Mouse (Mus musculus) liver, embryonic 12.5 days (tissue): Measurements from ENCODE around the gene Ammecr1. TPM values are rescaled to one million over a fixed set of nuclear protein-coding genes. Genes with fewer than 3 reads are reported as not detected.

Experiments
- ATAC-seq: fragments of 200-750 bp; cut with Nextera tagmentation; 2 replicates; pipeline ENCODE4 v1.8.0; 2017; ENCODE audit warnings: moderate number of reproducible peaks, mild to moderate bottlenecking, moderate library complexity
- H3K27ac ChIP-seq: fragments of 300-500 bp; sonication (generic); 2 replicates; pipeline ENCODE4 v1.5.1; 2016; ENCODE audit warnings: mild to moderate bottlenecking
- H3K27me3 ChIP-seq: fragments of 300-500 bp; sonication (generic); replicated peaks from 2 replicates; pipeline ENCODE4 v1.6.1; 2016; ENCODE audit warnings: mild to moderate bottlenecking, moderate library complexity
- H3K36me3 ChIP-seq: fragments of 300-500 bp; sonication (generic); 2 replicates; pipeline ENCODE4 v1.6.1; 2016; ENCODE audit warnings: mild to moderate bottlenecking, moderate library complexity
- H3K4me1 ChIP-seq: fragments of 300-500 bp; sonication (generic); 2 replicates; pipeline ENCODE4 v1.6.1; 2016
- H3K4me2 ChIP-seq: fragments of 300-500 bp; sonication (generic); 2 replicates; pipeline ENCODE4 v1.6.1; 2016; ENCODE audit warnings: mild to moderate bottlenecking, moderate library complexity
- H3K4me3 ChIP-seq: fragments of 300-500 bp; sonication (generic); 2 replicates; pipeline ENCODE4 v1.5.1; 2016; ENCODE audit warnings: mild to moderate bottlenecking, moderate library complexity
- H3K9ac ChIP-seq: fragments of 300-500 bp; sonication (generic); 2 replicates; pipeline ENCODE4 v1.6.1; 2016; ENCODE audit warnings: mild to moderate bottlenecking, moderate library complexity
- H3K9me3 ChIP-seq: fragments of 300-500 bp; sonication (generic); replicated peaks from 2 replicates; pipeline ENCODE4 v1.6.1; 2016; ENCODE audit warnings: mild to moderate bottlenecking, moderate library complexity
- WGBS: fragments of 180-500 bp; shearing (Covaris S2); methylation state at CpG from one replicate; pipeline ENCODE4 v1.1.7; 2016; ENCODE audit not compliant: insufficient replicate concordance; 5-methylcytosine and 5-hydroxymethylcytosine counted together
- polyA plus RNA-seq: library from polyadenylated mRNA; unstranded; fragments of >200 nt; fragmentation: Nextera tagmentation; extraction: Ambion mirVana; gene quantifications from 2 replicates; pipeline ENCODE4 v1.2.1, GENCODE M21; 2016

Ammecr1 gene
- polyA plus RNA-seq, 1 experiment from 2014 or later: 22.5 TPM

DNA sequence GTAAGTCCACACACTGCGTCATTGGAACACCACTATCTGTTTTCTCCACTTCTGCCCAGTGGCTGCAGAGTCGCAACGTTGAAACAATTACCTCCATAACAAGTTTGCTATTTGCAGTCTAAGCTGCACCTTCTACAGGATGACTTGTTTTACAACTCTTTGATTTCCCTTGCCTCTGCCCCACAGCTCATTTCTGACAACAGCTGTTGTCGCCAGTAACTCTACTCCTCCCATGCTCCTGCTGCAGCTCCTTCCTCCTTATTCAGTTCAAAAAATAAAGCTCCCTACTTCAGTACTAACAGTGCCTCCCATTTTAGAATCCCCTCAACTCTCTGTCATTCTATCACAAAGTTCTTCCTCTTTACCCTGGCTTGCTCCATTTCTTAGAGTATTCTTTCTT is 12.7 kb upstream of the Ammecr1 start:
- peaks cover 38% of the 10 kb centered on the region for H3K4me1 ChIP-seq
- no peak overlapping the region for H3K4me3 ChIP-seq
- no peaks in the 10 kb centered on the region for H3K36me3 ChIP-seq
- H3K27ac ChIP-seq: no peak overlapping the region
- 0 out of 2 replicates have a peak, but pooled peaks cover 3% of the 10 kb centered on the region for H3K27me3 ChIP-seq
- no peak overlapping the region for H3K9ac ChIP-seq
- no peak for ATAC-seq
- no peak overlapping the region for H3K4me2 ChIP-seq
- H3K9me3 ChIP-seq: no peaks in the 10 kb centered on the region
- 64% methylated on average over 4 of the region's 4 CpGs for WGBS

DNA sequence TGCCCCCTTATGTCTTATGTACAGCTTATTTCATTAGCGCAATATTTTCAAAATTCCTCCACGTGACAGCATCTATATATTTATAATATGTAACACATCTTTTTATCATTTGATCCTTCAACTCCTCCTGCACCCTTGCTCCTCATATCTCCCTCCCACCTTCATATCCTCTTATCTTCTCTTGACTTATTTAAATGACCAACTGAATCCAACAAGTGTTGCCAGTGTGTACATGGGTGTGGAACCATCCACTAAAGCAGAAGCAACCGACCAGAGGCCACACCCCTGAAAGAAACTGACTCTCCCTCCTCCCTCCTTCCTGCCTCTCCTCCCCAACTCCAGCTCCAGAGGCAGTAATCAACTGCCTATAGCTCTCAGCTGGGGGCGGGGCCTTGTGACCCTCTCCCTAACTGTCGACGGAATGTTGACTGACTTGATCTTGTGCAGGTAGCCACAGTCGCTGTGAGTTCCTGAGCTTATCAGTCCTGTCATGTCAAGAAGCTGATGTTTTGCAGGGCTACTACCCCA is 6.0 kb upstream of the Ammecr1 start:
- H3K27ac ChIP-seq: peak overlapping the region; percentile 81
- H3K4me3 ChIP-seq: no peak overlapping the region
- H3K27me3 ChIP-seq: 0 out of 2 replicates have a peak, but pooled peaks cover 3% of the 10 kb centered on the region
- H3K4me1 ChIP-seq: peaks cover 35% of the 10 kb centered on the region
- no peaks in the 10 kb centered on the region for H3K9me3 ChIP-seq
- peak overlapping the region; percentile 47 for H3K4me2 ChIP-seq
- no peaks in the 10 kb centered on the region for H3K36me3 ChIP-seq
- 27% methylated on average over 7 of the region's 7 CpGs for WGBS
- peak overlapping the region; percentile 50 for H3K9ac ChIP-seq
- peak; percentile 100 for ATAC-seq

DNA sequence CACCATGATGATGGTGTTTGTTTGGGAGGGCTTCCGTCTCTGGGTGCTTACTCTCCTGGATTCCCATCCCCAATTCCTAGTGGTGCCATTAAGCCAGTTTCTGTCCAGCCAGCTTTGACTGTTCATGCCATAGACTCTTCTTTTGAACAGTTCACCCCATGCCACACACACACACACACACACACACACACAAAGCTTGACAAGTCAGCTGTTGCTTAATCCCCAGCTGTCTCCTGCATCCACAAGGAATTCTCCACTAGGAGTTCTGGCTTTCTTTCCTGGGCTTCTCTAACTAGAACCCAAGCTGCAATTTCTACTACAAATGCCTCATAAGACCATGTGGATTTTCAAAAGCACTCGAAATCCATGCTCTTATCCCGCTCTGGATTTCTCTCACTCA is 5.2 kb upstream of the Ammecr1 start:
- H3K9ac ChIP-seq: no peak overlapping the region
- peaks cover 40% of the 10 kb centered on the region for H3K4me1 ChIP-seq
- peak overlapping the region; percentile 72 for H3K27ac ChIP-seq
- no peak overlapping the region for H3K4me3 ChIP-seq
- ATAC-seq: no peak
- H3K4me2 ChIP-seq: no peak overlapping the region
- H3K36me3 ChIP-seq: no peaks in the 10 kb centered on the region
- H3K27me3 ChIP-seq: 0 out of 2 replicates have a peak, but pooled peaks cover 2% of the 10 kb centered on the region
- no peaks in the 10 kb centered on the region for H3K9me3 ChIP-seq
- WGBS: 80% methylated on average over 3 of the region's 3 CpGs

DNA sequence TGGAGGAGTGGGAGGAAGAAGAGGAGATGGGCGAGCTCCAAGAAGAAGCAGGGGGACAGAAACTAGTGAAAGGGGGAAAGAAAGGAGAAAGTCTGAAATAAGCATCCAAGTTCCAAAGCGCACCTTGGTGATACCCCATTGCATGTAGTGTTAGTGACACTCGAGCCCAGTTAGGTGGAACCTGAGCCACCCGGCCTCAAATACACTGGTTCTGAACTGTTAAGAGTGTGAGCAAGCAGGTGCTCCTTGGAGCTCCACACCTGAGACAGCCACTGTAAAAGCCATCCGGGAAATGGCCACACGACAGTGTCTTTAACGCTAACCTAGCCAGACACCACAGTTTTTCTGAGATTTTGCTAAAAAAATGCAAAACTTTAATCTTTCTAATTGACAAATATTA is 539 bp upstream of the Ammecr1 start:
- peak overlapping the region; percentile 67 for H3K4me2 ChIP-seq
- H3K27ac ChIP-seq: peak overlapping the region; percentile 75
- ATAC-seq: 0 out of 2 replicates have a peak, but pooled peaks have one; percentile 22
- peak overlapping the region; percentile 82 for H3K4me3 ChIP-seq
- peaks cover 40% of the 10 kb centered on the region for H3K4me1 ChIP-seq
- peak overlapping the region; percentile 68 for H3K9ac ChIP-seq
- H3K9me3 ChIP-seq: no peaks in the 10 kb centered on the region
- H3K27me3 ChIP-seq: peaks cover 10% of the 10 kb centered on the region
- WGBS: 37% methylated on average over 7 of the region's 7 CpGs
- H3K36me3 ChIP-seq: peaks cover 7% of the 10 kb centered on the region

DNA sequence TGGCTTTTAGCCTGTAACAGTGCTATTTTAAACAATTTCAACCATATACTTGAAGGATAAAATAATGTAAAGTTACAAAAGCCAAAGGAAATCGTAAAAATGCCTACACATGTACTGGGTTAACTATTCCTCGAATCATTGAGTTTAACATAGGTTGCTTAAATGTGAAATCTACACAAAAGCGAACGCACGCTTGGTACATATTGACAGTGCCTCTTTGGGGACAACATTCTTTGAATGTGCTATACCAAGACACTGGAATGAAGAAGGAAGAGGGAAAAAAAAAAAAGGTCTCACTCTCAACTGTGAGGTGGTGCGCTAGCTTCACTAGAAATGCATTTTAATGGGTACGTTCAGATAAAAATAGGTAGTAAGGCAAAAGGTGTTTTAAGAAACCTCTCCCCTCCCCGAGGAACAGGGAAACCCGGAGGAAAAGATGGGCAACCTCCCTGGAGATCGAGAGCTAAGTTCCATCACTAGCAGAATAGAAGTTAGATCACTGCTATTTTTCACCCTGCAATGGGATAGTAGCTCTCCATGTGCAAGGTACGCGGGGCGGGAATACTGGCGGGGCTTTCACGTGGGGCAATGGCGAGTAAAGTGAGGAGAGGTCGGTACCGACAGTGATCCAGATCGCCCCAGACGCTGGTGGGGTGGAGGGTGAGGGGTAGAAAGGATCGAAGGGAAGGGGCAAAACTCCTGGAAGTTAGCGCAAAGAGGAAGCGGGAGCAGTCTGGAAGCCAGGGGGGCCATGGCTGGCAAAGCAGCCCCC is 1.1 kb downstream of the Ammecr1 start:
- Histone ChIP-seq H3K9me3 (no peaks in the 10 kb centered on the region), H3K27me3 (peaks cover 10% of the 10 kb centered on the region), H3K9ac (peak overlapping the region; percentile 90), H3K4me1 (peaks cover 36% of the 10 kb centered on the region), H3K4me2 (peak overlapping the region; percentile 61), H3K36me3 (peaks cover 7% of the 10 kb centered on the region), H3K27ac (peak overlapping the region; percentile 90), H3K4me3 (peak overlapping the region; percentile 82)
- ATAC-seq: peak; percentile 16; the same call in 1 of the 2 replicates
- WGBS: 8% methylated on average over 23 of the region's 23 CpGs

DNA sequence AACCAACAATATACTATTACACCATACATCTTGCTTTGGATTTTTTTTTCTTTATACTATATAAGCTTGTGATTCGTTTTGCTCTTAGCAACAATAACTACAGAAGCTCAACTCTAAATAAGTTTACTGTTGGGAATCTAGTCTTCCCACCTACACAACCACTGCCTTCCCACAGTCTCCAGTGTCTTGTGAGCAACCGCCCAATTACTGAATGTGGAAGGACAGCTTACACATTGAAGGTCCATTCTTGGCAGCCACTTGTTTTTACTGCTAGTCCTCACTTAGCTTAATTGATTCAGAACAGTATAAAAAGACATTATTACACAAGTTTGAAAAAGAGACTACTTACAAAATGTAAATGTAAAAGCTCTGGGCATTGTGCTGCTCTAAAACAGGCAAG is 6.1 kb downstream of the Ammecr1 start:
- H3K27me3 ChIP-seq: peaks cover 2% of the 10 kb centered on the region; the same call in 1 of the 2 replicates
- peaks cover 7% of the 10 kb centered on the region for H3K36me3 ChIP-seq
- H3K4me3 ChIP-seq: no peak overlapping the region
- WGBS: 87% methylated on average over 2 of the region's 2 CpGs
- H3K9ac ChIP-seq: no peak overlapping the region
- H3K27ac ChIP-seq: no peak overlapping the region
- no peaks in the 10 kb centered on the region for H3K9me3 ChIP-seq
- H3K4me1 ChIP-seq: peaks cover 30% of the 10 kb centered on the region
- H3K4me2 ChIP-seq: no peak overlapping the region
- ATAC-seq: no peak

DNA sequence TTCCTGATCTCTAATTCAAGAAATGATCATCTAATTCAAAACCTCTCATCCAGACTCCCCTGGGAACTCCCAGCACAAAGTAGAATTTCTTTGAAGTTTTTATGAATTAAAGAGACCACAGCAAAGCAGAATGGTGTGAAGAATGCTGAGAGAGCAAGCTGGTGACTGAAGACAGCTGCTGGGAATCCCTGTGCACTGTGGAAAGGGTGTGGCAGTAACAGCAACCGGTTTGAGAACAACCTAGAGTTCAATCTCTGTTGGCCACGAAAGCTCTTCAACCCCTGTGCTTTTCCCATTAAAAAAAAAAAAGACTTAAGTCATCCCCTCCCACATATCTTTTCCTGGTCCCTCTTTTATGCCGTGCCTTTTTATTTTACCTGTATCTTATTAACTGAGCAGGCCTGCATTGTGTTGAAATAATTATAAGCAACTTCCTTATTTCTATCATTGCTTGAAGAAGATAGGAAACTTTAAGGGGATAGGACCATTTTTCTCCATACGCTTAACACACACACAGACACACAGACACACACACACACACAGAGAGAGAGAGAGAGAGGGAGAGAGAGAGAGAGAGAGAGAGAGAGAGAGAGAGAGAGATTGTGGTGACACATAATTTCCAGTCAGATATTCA is 6.7 kb downstream of the Ammecr1 start:
- H3K27me3 ChIP-seq: no peaks in the 10 kb centered on the region
- ATAC-seq: no peak
- WGBS: 56% methylated on average over 4 of the region's 4 CpGs
- no peaks in the 10 kb centered on the region for H3K9me3 ChIP-seq
- H3K27ac ChIP-seq: no peak overlapping the region
- H3K36me3 ChIP-seq: peaks cover 7% of the 10 kb centered on the region
- H3K4me1 ChIP-seq: peaks cover 30% of the 10 kb centered on the region
- H3K4me3 ChIP-seq: no peak overlapping the region
- no peak overlapping the region for H3K9ac ChIP-seq
- H3K4me2 ChIP-seq: no peak overlapping the region

DNA sequence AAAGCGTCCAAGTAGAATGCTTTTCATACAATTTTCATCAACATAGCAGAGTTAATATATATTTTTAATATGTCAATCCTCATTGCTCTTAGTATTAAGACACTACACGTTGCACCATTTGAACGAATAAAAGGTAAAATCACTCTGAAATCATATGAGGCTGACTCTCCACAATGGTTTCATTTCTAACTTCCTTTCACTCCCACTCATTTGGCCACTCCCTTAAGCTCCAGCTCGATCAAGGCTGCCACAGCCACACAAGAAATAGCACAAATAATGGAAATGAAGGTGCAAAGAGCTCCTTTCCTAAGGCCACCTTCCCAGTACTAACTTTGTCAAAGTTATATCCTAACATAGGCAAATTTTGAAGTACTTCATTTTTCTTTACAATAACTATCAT is 38.1 kb downstream of the Ammecr1 start:
- ATAC-seq: no peak

DNA sequence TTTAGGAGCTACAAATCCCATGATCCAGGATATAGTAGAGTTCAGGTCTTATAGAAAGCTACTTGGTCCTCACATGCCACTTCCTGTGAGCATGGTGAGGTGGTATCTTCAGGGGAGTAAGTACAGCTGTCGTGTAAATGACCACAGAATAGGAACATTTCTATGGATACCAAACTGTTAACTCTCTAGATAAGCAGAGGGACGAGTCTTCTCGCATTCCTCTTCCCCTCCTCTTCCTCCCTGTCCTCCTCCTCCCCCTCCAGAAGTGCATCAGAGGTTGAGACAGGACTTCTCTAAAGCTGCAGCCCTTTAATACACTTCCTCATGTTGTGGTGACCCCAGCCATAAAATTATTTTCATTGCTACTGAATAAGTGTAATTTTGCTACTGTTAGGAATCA is 49.1 kb downstream of the Ammecr1 start:
- Histone ChIP-seq H3K27ac (no peak overlapping the region), H3K9ac (no peak overlapping the region), H3K36me3 (no peaks in the 10 kb centered on the region), H3K27me3 (no peaks in the 10 kb centered on the region), H3K4me2 (no peak overlapping the region), H3K4me1 (peaks cover 2% of the 10 kb centered on the region; the same call in 1 of the 2 replicates), H3K4me3 (no peak overlapping the region), H3K9me3 (no peaks in the 10 kb centered on the region)
- ATAC-seq: no peak
- 12% methylated on average over 3 of the region's 3 CpGs for WGBS

More for the DNA sequence above, 38.1 kb downstream of the Ammecr1 start:
- Histone ChIP-seq H3K27me3 (no peaks in the 10 kb centered on the region), H3K4me2 (no peak overlapping the region), H3K9me3 (no peaks in the 10 kb centered on the region), H3K27ac (no peak overlapping the region), H3K4me1 (no peaks in the 10 kb centered on the region), H3K36me3 (no peaks in the 10 kb centered on the region), H3K9ac (no peak overlapping the region), H3K4me3 (no peak overlapping the region)
- 67% methylated on average over 4 of the region's 4 CpGs for WGBS

DNA sequence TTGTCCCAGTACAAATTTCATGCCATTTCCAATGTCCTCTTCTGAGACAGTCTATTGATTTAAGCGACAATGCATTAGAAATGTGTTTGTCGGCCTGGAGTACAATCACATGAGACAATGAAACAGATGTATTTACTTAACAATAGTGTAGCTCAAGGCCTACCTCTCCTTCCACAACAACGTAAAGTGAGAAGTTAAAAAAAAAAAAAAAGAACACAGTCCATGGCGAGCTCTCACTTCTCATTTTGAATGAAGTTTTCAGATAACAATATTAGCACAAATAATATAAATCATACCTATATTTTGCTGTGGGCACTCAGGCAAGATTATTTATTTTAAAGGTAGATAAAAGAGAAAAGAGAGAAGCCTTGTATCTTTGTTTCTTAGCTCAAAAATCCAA is 49.8 kb downstream of the Ammecr1 start:
- 64% methylated on average over 4 of the region's 4 CpGs for WGBS

DNA sequence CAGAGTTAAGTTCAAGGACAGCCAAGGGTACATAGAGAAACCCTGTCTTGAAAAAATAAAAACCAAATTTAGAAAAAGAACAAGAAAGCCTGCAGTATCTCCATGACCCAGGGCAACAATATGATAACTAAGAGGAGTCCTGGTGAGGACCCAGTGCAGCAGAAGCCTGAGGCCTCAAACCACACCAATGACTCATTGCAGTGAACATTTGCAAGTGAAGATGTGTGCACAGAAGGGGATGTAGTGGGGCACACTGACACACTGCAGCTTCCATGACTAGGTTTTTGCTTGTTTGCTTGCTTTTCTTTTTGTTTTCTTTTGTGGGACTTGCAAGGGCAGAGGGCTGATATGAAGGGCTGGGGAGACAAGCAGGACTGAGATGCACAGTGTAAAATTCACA is 52.3 kb downstream of the Ammecr1 start:
- H3K9ac ChIP-seq: no peak overlapping the region
- no peak overlapping the region for H3K27ac ChIP-seq
- H3K4me2 ChIP-seq: no peak overlapping the region
- no peak overlapping the region for H3K4me3 ChIP-seq
- H3K27me3 ChIP-seq: no peaks in the 10 kb centered on the region
- H3K9me3 ChIP-seq: no peaks in the 10 kb centered on the region
- 0 out of 2 replicates have a peak, but pooled peaks cover 3% of the 10 kb centered on the region for H3K36me3 ChIP-seq
- ATAC-seq: no peak
- H3K4me1 ChIP-seq: peaks cover 2% of the 10 kb centered on the region; the same call in 1 of the 2 replicates

More for the DNA sequence above, 49.8 kb downstream of the Ammecr1 start:
- ATAC-seq: no peak
- Histone ChIP-seq H3K36me3 (0 out of 2 replicates have a peak, but pooled peaks cover 3% of the 10 kb centered on the region), H3K4me1 (peaks cover 2% of the 10 kb centered on the region; the same call in 1 of the 2 replicates), H3K4me2 (no peak overlapping the region), H3K9me3 (no peaks in the 10 kb centered on the region), H3K27ac (no peak overlapping the region), H3K9ac (no peak overlapping the region), H3K27me3 (no peaks in the 10 kb centered on the region), H3K4me3 (no peak overlapping the region)

DNA sequence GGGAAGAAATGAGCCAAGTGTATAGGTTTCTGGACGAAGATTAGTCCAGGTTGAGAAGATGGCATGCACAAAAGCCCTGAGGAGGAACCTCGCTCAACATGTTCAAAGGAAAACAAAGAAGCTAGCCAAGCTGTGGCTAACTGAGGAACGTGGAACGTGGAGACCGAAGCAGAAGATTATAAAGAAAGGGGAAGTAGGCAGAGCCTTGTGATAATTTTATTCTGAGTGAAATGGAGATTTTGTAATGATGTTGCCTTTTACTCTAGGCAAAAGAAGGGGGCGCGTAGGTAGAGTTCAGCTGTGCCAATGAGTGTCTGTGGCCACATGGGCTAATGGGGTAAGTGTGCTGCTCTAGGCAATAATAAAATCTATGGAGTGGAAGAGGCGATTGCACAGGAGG is 62.7 kb downstream of the Ammecr1 start:
- no peak for ATAC-seq
- no peak overlapping the region for H3K9ac ChIP-seq
- no peaks in the 10 kb centered on the region for H3K36me3 ChIP-seq
- no peak overlapping the region for H3K4me2 ChIP-seq
- no peaks in the 10 kb centered on the region for H3K9me3 ChIP-seq
- 57% methylated on average over 8 of the region's 8 CpGs for WGBS
- no peaks in the 10 kb centered on the region for H3K27me3 ChIP-seq
- H3K27ac ChIP-seq: no peak overlapping the region
- no peak overlapping the region for H3K4me3 ChIP-seq
- H3K4me1 ChIP-seq: no peaks in the 10 kb centered on the region
